Mouse (Mus musculus) liver, adult 2 months (tissue): ENCODE measurements around the gene Ttc27.

Source experiments
- CTCF ChIP-seq: fragments of 200-500 bp; IDR thresholded peaks from 2 replicates; pipeline ENCODE4 v1.5.1; 2011; ENCODE audit warnings: low read depth, low read length, control low read depth
- POLR2A ChIP-seq: fragments of 200-500 bp; IDR thresholded peaks from 2 replicates; pipeline ENCODE4 v1.6.1; 2011; ENCODE audit warnings: low read length, control low read depth; ENCODE audit not compliant: insufficient read depth; ENCODE audit errors: extremely low read depth

DNA sequence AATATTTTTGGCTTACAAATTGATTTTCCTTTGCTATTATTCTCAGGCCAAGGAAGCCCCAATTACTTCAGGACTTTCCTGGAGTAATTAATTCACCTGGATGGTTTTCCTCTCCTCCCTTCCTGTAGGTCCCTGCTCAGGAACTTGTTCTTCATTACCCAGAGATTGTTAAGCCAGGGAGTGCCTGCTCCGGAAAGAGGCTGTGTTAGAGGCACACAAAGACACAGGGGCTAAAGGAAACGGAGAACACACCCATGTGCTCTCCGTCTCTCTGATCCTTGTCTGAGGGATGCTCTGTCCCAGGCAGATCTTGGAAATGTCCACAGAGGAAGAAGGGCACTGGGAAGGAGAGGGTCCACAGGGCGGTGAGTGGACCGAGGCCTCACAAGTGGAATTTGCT lies 158.2 kb downstream of the Ttc27 start:
- no peak for TF ChIP-seq POLR2A
- no peak for TF ChIP-seq CTCF
